ENCODE assay signal across 8 mouse cellular contexts in genomic region chr4:41755338-41756305, GRCm38 (mm10). TPM values are rescaled to one million over a fixed set of nuclear protein-coding genes. Genes with fewer than 3 reads are reported as not detected.
A peak's percentile ranks its signal among the peaks of the same experiment; 100 is the strongest.
DNase-seq lines count a peak whose midpoint lies in the region; ATAC-seq and TF ChIP-seq lines count a peak whose summit lies in the region.

Sigmar1 (minus strand) TSS chr4:41756157.

- peak within 1 kb of the TSS; percentile 93 for H3K4me2 ChIP-seq in forebrain, embryonic 15.5 days (replicated peaks)
- peak within 1 kb of the TSS; percentile 82 for H3K4me2 ChIP-seq in liver, postnatal 0 days (ENCODE audit: low read depth, low read length)
- H3K4me2 ChIP-seq in neural tube, embryonic 13.5 days, result peak within 1 kb of the TSS; percentile 95

- H3K27ac ChIP-seq in forebrain, embryonic 15.5 days (replicated peaks), result peak within 1 kb of the TSS; percentile 66
- H3K27ac ChIP-seq in liver, postnatal 0 days (ENCODE audit: low read depth), result peak within 1 kb of the TSS; percentile 94
- H3K27ac ChIP-seq in neural tube, embryonic 13.5 days (replicated peaks), result peak within 1 kb of the TSS; percentile 83

- H3K36me3 ChIP-seq in forebrain, embryonic 15.5 days, result no peaks in the 10 kb centered on the region
- H3K36me3 ChIP-seq in liver, postnatal 0 days (replicated peaks; ENCODE audit: insufficient read depth, low read length), result peaks cover 12% of the 10 kb centered on the region
- H3K36me3 ChIP-seq in neural tube, embryonic 13.5 days, result peaks cover 8% of the 10 kb centered on the region; the same call in 1 of the 2 replicates

- intact Hi-C loops in heart, postnatal 14 days (cut with DNase I), result no loop called here

- no peaks in the 10 kb centered on the region for H3K27me3 ChIP-seq in forebrain, embryonic 15.5 days
- no peaks in the 10 kb centered on the region for H3K27me3 ChIP-seq in liver, postnatal 0 days (ENCODE audit: insufficient read depth, low read length)
- peaks cover 4% of the 10 kb centered on the region; the same call in 1 of the 2 replicates for H3K27me3 ChIP-seq in neural tube, embryonic 13.5 days

- WGBS in forebrain, embryonic 15.5 days, result under 1% methylated on average over 57 of the region's 57 CpGs
- under 1% methylated on average over 56 of the region's 57 CpGs for WGBS in liver, postnatal 0 days (ENCODE audit: insufficient replicate concordance)
- under 1% methylated on average over 57 of the region's 57 CpGs for WGBS in neural tube, embryonic 13.5 days

- TF ChIP-seq CTCF in liver, postnatal 0 days (IDR thresholded peaks at IDR 0.05; ENCODE audit: low read depth), result peak; percentile 90

- H3K9ac ChIP-seq in forebrain, embryonic 15.5 days (replicated peaks), result peak within 1 kb of the TSS; percentile 74
- H3K9ac ChIP-seq in liver, postnatal 0 days (replicated peaks), result peak within 1 kb of the TSS; percentile 78
- H3K9ac ChIP-seq in neural tube, embryonic 13.5 days, result peak within 1 kb of the TSS; percentile 83

- H3K4me3 ChIP-seq in forebrain, embryonic 15.5 days, result peak within 1 kb of the TSS; percentile 75
- peak within 1 kb of the TSS; percentile 61 for H3K4me3 ChIP-seq in liver, postnatal 0 days (ENCODE audit: low read depth, low read length)
- H3K4me3 ChIP-seq in neural tube, embryonic 13.5 days, result peak within 1 kb of the TSS; percentile 62

- peak; percentile 95 for DNase-seq in ES-CJ7 (ENCODE audit: low read depth, low spot score)
- DNase-seq in cerebellum, adult 11 months, result peak; percentile 87
- peak; percentile 84 to 88 for DNase-seq in heart, postnatal 14 days
- DNase-seq in layer of hippocampus, adult 11-12 months (ENCODE audit: low spot score), result peak; percentile 84
- peak; percentile 92 for DNase-seq in liver, postnatal 0 days
- DNase-seq in telencephalon, adult 2 months (ENCODE audit: low read depth, low spot score), result peak; percentile 61

- TF ChIP-seq EP300 in liver, postnatal 0 days (IDR thresholded peaks at IDR 0.05; ENCODE audit: low read depth), result no peak; the same call in 1 of the 2 replicates

- H3K4me1 ChIP-seq in forebrain, embryonic 15.5 days, result peaks cover 20% of the 10 kb centered on the region
- peaks cover 21% of the 10 kb centered on the region for H3K4me1 ChIP-seq in liver, postnatal 0 days (ENCODE audit: insufficient read depth)
- H3K4me1 ChIP-seq in neural tube, embryonic 13.5 days (replicated peaks), result peaks cover 25% of the 10 kb centered on the region

- H3K9me3 ChIP-seq in forebrain, embryonic 15.5 days, result no peaks in the 10 kb centered on the region
- H3K9me3 ChIP-seq in liver, postnatal 0 days (ENCODE audit: low read length), result no peaks in the 10 kb centered on the region
- H3K9me3 ChIP-seq in neural tube, embryonic 13.5 days, result no peaks in the 10 kb centered on the region

- ATAC-seq in forebrain, embryonic 15.5 days (replicated peaks), result peak; percentile 60
- ATAC-seq in liver, postnatal 0 days, result peak; percentile 75
- ATAC-seq in neural tube, embryonic 13.5 days (ENCODE audit: low read depth), result peak; percentile 75

RNA-seq across cellular contexts. Expression of gene Sigmar1, which starts in this region (rescaled TPM):
- 46.3 and 46.5 TPM in 2 replicates for polyA plus RNA-seq in forebrain, embryonic 15.5 days (2015; fragmentation: Nextera tagmentation; extraction: Ambion mirVana)
- total RNA-seq in heart, postnatal 14 days (2021), result 10 to 100 TPM; 22.8 to 23.2 TPM
- polyA plus RNA-seq in liver, postnatal 0 days (2015; fragmentation: Nextera tagmentation; extraction: Ambion mirVana), result 73.2 and 77.7 TPM in 2 replicates
- 75.1 and 75.2 TPM in 2 replicates for polyA plus RNA-seq in neural tube, embryonic 13.5 days (2015; fragmentation: Nextera tagmentation; extraction: Ambion mirVana)

Comparison
In these comparisons a context has a peak if more than half of its experiments do, and no peak if none do; other contexts are left out.
1. Peak in every context shown above with its lines: DNase-seq, ATAC-seq, H3K4me3 ChIP-seq and H3K27ac ChIP-seq.